Mouse (Mus musculus) MEL (cell line): Measurements from ENCODE around the gene Pcbp3.

Experiments
- BHLHE40 ChIP-seq: IDR thresholded peaks from 2 replicates; pipeline ENCODE4 v1.6.1; 2012; ENCODE audit warnings: low read depth, mild to moderate bottlenecking, inconsistent platforms, low read length, improper control_type of control experiment, borderline replicate concordance
- CTCF ChIP-seq, 3 experiments: IDR thresholded peaks in 2 of 3; conservative IDR thresholded peaks in 1 of 3; 2 replicates each; pipeline ENCODE4 v1.5.1; 2011 to 2012; ENCODE audit warnings: low read length in 3 of 3, low read depth in 2 of 3, mild to moderate bottlenecking in 2 of 3, improper control_type of control experiment in 1 of 3, inconsistent platforms in 1 of 3, mixed read lengths in 1 of 3, moderate library complexity in 1 of 3; ENCODE audit not compliant: control insufficient read depth in 1 of 3, insufficient read depth in 1 of 3, poor library complexity in 1 of 3, severe bottlenecking in 1 of 3
- E2F4 ChIP-seq: IDR thresholded peaks from 2 replicates; pipeline ENCODE4 v1.6.1; 2011; ENCODE audit warnings: low read depth, low read length, improper control_type of control experiment, borderline replicate concordance
- ELF1 ChIP-seq: IDR thresholded peaks from 2 replicates; pipeline ENCODE4 v1.6.1; 2014; ENCODE audit warnings: low read depth, mild to moderate bottlenecking, inconsistent platforms, low read length, improper control_type of control experiment, moderate library complexity
- HCFC1 ChIP-seq: IDR thresholded peaks from 2 replicates; pipeline ENCODE4 v1.6.1; 2012; ENCODE audit warnings: low read depth, mild to moderate bottlenecking, inconsistent platforms, low read length, improper control_type of control experiment, moderate library complexity
- JUND ChIP-seq: IDR thresholded peaks from 2 replicates; pipeline ENCODE4 v1.6.1; 2011; ENCODE audit warnings: low read depth, mild to moderate bottlenecking, improper control_type of control experiment, low read length
- MAFK ChIP-seq: IDR thresholded peaks from 2 replicates; pipeline ENCODE4 v1.6.1; 2011; ENCODE audit warnings: low read depth, mild to moderate bottlenecking, low read length, improper control_type of control experiment, borderline replicate concordance
- MAZ ChIP-seq: IDR thresholded peaks from 2 replicates; pipeline ENCODE4 v1.6.1; 2012; ENCODE audit warnings: low read depth, mild to moderate bottlenecking, inconsistent platforms, low read length, improper control_type of control experiment
- MEF2A ChIP-seq: IDR thresholded peaks from 2 replicates; pipeline ENCODE4 v1.6.1; 2014; ENCODE audit warnings: low read depth, mild to moderate bottlenecking, inconsistent platforms, low read length, improper control_type of control experiment; ENCODE audit not compliant: poor library complexity, insufficient replicate concordance, severe bottlenecking; ENCODE audit errors: extremely low read depth
- POLR2A ChIP-seq, 2 experiments: IDR thresholded peaks; 2 replicates each; pipeline ENCODE4 v1.6.1; 2011 to 2012; ENCODE audit warnings: low read length in 2 of 2, mild to moderate bottlenecking in 2 of 2, control low read depth in 1 of 2, improper control_type of control experiment in 1 of 2, low read depth in 1 of 2, moderate library complexity in 1 of 2; ENCODE audit not compliant: control insufficient read depth in 1 of 2, insufficient read depth in 1 of 2, poor library complexity in 1 of 2
- POLR2AphosphoS2 ChIP-seq: IDR thresholded peaks from 2 replicates; pipeline ENCODE4 v1.6.1; 2011; ENCODE audit warnings: low read length, improper control_type of control experiment
- TAL1 ChIP-seq: IDR thresholded peaks from 2 replicates; pipeline ENCODE4 v1.6.1; 2012; ENCODE audit warnings: mild to moderate bottlenecking, inconsistent platforms, low read length, moderate library complexity, mixed read lengths
- TBP ChIP-seq: IDR thresholded peaks from 2 replicates; pipeline ENCODE4 v1.8.0; 2011; ENCODE audit warnings: low read depth, low read length, improper control_type of control experiment
- UBTF ChIP-seq: IDR thresholded peaks from 2 replicates; pipeline ENCODE4 v1.6.1; 2012; ENCODE audit warnings: low read depth, mild to moderate bottlenecking, inconsistent platforms, low read length, improper control_type of control experiment, moderate library complexity, borderline replicate concordance; ENCODE audit not compliant: insufficient read depth

- TF ChIP-seq ELF1 (no peak), BHLHE40 (no peak), TBP (no peak), TAL1 (no peak), E2F4 (no peak), JUND (no peak), UBTF (no peak), POLR2A (IDR thresholded peaks at IDR 0.05; ENCODE audit: control insufficient read depth in 1 of 2, insufficient read depth in 1 of 2, low read depth in 1 of 2, low read length in 2 of 2, poor library complexity in 1 of 2) (no peak), POLR2AphosphoS2 (no peak), MAZ (no peak), CTCF (IDR thresholded peaks at IDR 0.05 in 2 of 3, conservative IDR thresholded peaks at IDR 0.05 in 1 of 3; ENCODE audit: control insufficient read depth in 1 of 3, insufficient read depth in 1 of 3, low read depth in 2 of 3, low read length in 3 of 3, poor library complexity in 1 of 3, severe bottlenecking in 1 of 3) (no peak), MAFK (no peak), MEF2A (no peak), HCFC1 (no peak)
Measured at GRCm38 (mm10) chr10:76973797-76974436, 12.2 kb upstream of the Pcbp3 start.
